Mouse (Mus musculus): ENCODE measurements around the gene Ccn1.
A peak's percentile ranks its signal among the peaks of the same experiment; 100 is the strongest.

Gene Ccn1

DNA sequence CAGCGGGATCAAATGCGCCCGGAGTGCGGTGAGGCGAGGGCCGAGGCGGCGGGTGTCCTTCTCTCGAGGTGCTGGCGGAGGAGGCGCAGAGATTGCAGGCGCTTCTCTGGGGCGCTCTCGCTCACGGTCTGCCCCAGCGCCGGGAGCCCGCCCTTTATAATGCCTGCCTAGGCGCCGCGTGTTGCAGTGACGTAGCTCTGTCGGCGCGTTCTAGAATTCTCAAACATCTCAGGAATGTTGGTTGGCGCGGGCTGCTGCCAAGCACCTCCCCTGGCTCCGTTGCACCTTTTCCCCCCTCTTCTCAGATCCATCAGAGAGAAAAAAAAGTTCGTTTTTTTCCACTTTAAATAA, at the start of gene Ccn1:
TSS of gene Ccn1 (minus strand) at position 130 of the 351 bp plus-strand sequence.
- DNase-seq (ENCODE audit: low spot score in 2 of 2): peak; percentile 62 to 65

DNA sequence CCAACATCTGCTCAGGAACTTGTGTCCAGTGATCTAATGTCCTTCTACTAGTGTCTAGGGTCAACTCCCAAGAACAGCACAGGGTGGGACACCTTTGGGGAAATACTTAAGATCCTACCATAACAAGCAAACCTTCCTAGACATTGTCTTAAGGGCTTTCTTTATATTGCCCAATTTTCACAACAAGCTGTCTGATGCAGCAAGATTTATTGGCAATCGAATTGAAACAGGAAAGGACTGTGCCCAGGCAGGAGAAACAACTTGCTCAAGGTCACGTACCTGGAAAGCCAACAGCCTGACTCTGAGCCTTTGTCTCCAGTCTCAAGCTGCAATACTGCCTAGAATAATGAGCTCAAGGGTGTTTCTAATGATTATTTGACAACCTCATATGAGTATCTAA, 43.6 kb upstream of the Ccn1 start:
- no peak for DNase-seq (ENCODE audit: low spot score in 2 of 2)

DNA sequence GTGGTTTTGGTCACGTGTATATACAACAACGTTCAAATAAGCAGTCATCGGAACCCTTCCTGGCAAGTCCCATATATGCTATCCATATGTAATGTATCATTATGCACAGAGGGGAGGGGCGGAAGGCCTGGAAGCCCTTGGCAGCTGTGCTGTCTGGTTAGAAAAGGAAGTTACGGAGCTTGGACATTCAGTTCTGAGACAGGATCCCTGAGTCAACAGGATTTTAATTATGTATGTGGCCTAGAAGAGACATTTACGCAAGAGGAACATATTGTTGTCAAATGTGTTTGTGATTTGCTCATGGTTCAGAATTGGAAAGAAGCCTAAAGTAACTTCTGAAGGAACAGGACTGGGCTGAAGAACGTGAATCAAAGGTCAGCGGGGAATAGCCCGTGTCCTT, 42.3 kb upstream of the Ccn1 start:
- DNase-seq (ENCODE audit: low spot score in 2 of 2): no peak

DNA sequence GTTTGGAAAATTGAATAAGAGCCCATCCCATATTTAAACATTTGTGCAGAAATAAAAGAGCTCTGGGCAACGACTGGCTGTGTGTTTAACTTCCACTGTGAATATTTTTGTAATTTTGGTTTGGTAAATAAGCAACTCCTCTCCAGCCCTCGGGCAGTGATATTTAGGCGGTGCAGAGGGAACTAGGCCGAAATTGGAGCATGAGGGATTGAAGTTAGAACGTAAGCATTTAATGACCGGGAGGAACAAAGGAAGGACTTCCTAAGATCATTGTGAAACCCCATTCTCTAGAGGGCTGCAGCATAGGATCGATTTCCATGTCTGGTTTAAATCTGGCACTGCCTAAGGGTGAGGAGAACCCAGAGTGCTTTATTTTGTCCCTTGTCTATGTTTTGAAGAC, 41.6 kb upstream of the Ccn1 start:
- no peak for DNase-seq (ENCODE audit: low spot score in 2 of 2)

DNA sequence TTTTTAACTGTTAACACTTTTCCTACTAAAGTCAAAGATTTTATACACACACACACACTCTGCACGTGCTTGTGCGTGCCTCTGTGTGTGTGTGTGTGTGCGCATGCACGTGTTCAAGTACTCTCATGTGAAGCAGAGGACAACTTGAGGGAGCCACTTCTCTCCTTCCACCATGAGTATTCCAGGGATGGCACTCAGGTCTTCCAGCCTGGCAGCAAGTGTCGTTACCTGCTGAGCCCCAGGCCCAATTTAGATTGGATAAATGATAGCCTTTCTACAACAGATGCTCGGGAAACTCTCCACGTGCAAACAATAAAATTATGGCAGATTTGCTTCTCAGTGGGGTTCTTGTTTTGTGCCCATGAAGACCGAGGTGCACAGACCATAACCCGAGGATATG, 39.5 kb upstream of the Ccn1 start:
- DNase-seq (ENCODE audit: low spot score in 2 of 2): no peak

DNA sequence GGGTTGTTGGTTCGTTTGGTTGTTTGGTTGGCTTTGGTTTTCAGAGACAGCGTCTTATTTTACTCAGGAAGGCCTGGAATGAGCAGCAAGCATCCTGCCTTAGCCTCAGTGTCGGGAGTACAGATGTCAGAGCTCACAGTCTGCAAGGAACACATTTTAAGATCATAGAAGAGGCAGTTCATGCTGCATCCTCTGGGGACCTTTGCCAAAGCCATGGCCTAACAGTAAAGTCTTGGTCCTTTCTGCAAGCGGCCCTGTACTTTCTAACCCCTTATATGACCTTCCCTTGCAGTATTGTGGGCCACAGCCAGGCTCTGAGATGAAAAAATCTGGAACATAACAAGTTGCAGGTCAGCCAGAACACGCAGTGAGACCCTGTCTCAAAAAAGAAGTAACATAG, 38.1 kb upstream of the Ccn1 start:
- no peak for DNase-seq (ENCODE audit: low spot score in 2 of 2)

DNA sequence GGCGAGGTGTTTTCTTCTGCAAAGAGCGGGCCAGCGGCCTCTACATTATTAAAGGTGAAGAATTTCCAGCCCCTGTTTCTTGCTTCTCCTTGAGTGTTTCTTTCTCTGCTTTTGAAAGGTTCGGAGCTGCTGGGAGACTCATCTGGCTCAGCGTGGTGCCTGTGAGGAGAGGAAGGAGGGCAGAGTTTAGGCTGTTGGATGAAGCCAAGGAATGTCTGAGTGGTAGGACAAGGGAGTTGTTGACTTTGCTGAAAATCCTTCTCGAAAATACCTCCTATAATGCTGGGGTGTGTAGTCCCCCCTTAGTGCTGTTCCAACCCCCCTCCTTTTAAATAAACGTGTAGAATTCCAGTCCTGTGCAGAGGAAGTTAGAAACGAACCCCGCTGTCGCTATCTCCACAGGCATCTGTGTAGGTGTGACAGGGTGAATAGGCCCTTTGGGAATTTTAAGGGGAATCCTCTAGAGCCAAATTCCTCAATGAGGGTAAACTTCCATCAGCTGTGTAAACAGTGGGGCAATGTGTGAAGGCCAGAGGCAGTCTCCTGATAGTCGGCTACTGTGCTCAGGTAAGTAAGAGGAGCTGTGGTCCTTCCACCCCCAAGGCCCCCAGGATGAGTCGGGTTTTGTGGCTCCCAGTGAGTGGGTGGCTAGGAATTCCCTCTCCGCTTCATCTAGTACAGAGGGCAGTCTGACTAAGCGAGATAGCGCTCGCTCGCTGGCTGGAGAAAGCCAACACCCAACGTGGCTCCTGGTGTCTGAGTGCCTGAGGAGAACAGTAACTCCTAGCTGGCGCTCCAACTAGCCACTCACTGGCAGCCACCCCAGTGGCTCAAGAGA, 35.0 kb upstream of the Ccn1 start:
- no peak for DNase-seq (ENCODE audit: low spot score in 2 of 2)

DNA sequence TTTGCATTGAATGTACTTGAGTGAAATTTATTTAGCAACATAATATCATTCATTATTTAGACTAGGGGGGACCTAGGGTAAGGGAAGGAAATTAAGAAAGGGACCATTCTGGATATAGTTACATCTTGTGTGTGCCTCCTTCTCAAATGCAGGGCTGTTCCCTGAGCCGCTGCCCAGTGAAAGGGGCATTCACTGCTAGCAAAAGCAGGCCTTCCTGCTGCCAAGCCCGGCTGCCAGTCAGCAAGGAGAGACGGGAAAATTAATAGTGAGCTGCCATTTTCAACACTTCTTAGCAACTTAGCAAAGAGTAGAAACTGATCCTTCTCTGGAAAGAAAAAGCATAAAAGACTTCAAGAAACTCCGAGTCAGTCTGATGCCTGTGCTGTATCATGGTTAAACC, 34.4 kb upstream of the Ccn1 start:
- no peak for DNase-seq (ENCODE audit: low spot score in 2 of 2)

DNA sequence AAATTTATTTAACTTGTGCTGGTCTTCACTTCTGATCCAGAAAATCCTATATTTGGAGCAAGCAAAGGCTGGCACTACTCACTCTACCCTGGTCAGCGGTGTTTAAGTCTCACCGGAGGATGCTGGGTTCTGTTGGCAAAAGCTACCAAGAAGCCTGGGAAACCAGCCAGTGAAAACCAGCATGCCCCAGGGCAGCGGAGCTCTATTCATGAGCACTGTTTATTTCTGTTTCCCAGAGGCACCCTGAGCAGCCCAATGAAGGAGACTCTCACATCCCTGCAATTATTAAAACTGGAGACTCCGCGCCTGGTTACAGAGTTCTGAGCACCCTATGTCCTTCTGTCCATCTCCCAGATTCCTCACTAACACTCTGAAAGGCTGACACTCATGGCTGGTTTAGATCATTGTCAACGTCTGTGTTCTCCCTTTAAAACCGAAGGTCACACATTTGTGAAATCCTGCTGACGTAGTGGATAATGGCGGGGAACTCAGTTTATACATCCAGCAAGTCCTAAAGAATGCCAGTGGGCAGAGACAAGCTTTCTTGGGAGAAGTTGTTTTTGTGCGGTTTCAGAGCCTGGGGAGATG, 31.7 kb upstream of the Ccn1 start:
- peak in 1 of 2 experiments; percentile 57 for DNase-seq (ENCODE audit: low spot score in 2 of 2)

DNA sequence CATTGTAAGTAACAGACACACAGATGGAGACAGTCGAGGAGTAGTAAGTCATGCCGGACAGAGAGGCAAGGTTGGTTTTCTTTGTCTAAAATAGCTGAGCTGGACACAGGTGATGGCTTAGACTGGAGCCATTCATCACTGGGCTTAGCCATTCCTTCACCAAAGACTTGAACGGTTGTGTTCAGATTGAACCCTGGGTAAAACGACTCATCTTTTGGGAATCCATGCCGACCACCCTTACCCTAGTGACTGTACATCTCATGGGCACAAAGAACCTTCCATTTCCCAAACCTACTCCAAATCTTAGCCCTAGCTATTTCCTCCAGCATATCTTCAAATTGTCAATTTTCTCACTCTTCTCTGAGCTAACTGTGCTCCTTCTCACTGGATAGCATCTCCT, 30.9 kb upstream of the Ccn1 start:
- DNase-seq (ENCODE audit: low spot score in 2 of 2): no peak

DNA sequence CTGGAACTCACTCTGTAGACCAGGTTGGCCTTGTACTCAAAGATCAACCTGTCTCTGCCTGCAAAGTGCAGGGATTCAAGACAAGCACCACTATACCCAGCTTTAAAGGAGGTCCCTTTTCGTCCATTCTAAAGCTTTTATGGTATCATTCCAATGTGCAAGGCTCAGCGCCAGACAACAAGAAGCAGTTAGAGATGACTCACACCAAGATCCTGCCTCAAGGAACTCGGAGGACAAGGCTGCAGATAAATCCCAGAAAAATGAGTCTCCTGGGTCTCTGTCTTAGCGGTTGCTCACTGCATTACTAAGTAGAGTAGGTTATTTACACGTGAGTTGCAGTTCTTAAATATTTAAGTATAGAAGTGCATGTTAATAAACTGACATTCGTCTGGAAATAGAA, 26.4 kb upstream of the Ccn1 start:
- peak in 1 of 2 experiments; percentile 10 for DNase-seq (ENCODE audit: low spot score in 2 of 2)

DNA sequence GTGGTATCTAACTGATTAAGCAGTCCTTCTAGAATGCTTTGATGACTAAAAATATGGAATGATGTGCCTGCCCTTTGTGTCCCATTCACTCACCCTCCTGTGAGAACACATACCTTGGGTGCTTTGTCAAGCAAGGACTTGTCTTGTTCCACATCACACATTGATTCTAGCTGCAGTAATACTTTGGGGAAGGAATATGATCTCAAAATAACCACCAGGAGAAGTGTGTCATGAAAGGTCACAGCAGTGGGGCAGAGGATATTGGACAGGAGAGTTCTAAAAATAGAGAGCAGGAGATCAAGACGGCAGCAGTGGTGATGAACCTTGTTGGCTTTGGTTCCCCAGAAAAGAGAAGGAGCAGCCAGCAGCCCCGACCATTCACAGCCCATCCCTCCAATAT, 25.0 kb upstream of the Ccn1 start:
- DNase-seq (ENCODE audit: low spot score in 2 of 2): no peak

DNA sequence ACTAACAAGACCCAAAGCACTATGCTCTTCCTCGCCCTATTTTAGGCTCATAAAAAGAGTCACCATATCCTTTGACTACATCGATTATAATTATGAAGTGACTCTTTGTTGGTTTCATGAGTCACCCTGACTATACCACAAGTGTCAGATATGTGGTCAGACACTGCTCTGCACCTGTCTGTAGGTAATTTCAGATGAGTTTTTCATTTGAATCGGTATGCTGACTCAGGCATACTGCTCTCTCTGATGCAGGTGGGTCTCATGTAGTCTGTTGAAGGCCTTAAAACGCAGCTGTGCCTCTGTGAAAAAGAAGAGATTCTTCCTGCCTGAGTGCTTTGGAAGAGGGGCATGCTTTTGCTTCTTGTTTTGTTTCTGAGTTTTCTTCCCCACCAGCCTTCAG, 16.6 kb upstream of the Ccn1 start:
- DNase-seq (ENCODE audit: low spot score in 2 of 2): no peak

DNA sequence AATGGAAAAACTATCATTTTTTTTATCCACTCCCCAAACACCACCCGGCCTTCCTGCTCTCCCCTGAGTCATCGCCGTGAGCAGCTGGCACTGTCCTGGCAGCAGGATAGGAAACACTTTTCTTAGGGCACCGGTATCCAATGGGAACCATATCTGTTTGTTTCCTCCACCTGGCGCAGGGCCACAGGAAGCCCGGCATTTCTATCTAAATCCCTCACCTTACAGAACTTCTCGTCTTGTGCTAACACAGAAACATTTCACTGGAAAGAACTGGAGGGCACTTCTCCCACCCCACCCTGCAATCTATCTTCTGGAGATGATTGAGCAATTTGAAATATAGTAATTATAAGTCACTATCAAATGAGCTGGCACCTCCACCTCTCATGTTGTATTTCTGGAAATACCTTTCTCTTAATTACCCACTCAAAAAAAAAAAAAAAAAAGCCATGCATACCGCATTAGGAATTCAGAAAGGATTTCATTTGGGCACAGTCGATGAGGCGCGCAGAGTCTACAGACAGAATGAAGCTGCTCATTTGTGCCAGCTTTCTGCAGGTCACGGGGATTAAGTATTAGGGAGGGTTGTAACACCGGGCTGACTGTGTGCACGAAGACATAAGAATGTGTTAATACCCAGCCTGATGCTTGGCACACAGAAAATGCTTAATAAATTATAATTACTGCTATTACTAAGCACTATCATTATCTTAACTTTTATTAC, 7.4 kb upstream of the Ccn1 start:
- DNase-seq (ENCODE audit: low spot score in 2 of 2): no peak

DNA sequence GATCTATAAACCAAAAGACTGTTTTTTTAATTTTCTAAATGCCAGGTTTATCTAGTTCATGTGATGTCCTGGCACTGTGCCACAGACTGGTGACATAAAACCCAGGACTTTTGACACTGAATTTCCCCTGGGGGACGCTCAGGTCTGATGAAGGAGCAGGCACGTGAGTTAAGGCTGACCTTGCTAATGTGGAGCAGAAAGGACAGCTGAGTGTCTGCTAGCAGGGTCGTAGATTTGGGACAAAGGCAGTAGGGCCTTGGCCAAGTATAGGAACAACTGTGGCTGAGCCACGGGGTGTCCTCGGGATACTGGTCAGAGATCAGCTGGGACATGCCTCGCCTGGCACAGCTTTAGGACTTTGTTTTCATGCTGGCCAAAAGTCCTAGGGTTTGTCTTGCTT, 5.2 kb upstream of the Ccn1 start:
- DNase-seq (ENCODE audit: low spot score in 2 of 2): no peak

DNA sequence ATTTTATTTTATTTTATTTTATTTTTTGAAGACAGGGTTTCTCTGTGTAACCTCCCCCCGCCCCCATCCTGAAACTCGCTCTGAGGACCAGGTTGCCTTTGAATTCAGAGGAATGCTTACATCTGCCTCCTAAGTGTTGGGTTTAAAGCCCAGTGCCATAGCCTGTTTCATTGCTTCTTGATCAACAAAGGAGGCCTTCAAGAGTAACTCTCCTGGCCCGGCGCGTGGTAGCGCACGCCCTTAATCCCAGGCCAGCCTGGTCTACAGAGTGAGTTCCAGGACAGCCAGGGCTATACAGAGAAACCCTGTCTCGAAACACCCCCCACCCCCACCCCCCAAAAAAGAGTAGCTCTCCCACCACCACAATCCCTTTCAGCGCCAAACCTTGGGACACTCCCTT, 4.2 kb upstream of the Ccn1 start:
- DNase-seq (ENCODE audit: low spot score in 2 of 2): no peak

DNA sequence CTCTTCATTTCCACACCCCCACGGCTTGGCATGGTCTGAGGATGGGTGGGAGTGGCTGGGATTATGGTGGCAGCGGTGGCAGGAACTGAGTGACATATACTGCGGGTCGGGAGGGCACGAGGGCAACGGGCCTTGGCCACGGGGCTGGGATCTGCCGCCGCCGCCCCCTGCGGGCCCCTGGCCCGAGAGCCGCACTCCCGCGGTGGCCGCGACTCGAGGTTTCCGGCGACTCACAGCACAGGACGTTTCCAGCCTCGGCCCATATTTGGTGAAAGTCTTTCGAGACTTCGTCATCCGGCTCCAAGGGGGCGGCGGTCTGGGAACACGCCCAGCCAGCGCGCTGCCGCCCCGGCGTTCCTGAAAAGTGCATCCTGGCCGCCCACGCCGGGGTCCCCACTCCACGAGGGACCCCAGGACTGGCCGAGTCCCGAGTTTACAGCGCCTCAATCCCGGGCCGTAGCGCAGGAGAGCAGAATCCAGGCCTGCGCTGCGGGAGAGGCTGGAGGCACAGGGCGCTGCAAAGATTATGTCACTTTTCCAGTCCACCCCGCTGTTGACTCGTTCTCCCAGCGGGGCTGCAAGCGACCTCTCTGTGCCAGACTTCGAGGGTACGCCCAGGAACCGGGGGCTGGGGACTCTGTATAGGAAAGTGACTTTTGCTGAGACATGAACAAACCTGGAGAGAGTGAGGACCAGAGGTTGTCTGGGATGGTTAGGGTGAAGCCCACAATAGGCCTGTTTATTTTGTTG, 3.6 kb upstream of the Ccn1 start:
- peak; percentile 45 to 53 for DNase-seq (ENCODE audit: low spot score in 2 of 2)

DNA sequence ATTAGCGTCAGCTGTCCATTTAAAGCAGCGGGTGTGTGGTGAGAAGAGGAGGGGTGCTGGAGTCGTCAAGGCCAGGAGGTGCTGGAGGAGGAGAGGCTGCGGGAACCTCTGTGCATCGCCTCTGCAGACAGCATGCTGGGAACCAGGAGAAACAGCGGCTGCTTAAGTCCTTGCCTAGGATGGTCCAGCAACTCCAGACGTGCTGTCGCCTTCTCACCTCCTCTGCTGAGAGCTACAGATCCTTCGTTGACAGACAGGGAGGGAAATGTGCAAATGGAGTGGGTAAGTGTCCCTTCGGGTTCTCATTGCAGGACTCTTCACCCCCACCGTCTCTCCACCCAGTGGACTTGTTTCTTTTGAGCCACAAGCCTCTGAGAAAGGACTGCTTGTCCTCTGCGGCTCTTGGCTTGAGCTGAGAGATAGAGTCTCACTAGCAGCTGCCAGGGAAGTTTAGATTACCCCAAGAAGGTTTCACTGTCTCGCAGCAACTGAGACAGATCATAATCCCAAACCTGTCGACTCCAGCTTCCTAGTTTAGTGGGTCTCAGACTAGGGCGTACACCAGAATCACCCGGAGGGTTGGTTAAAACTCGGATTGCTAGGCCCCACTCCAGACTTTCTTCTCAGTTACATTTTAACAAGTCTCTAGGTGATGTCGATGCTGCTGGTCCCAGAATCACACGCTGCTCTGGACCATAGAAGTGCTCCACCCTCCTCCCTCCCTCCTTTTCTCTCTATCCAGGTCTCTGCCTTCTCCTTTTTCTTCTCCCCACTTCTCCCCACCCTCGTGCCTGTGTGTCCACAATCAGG, 2.7 kb upstream of the Ccn1 start:
- DNase-seq (ENCODE audit: low spot score in 2 of 2): peak; percentile 13 to 28

DNA sequence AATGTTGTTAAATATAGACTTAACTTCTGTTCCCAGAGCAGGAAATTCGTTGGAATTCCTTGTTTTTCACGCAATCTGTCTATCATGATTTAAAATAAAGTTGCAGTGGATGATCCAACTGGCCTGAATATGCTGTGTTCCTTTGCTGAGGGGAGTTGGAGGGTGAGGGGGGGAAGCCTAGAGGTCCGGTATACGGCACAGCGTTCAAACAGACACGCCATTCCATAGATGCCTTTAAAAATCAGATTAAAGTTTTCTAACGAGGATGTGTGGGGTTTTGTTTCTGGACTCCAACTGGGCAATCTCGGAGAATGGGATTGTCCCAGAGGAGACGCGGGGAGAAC, 2.2 kb upstream of the Ccn1 start:
- no peak for DNase-seq (ENCODE audit: low spot score in 2 of 2)

DNA sequence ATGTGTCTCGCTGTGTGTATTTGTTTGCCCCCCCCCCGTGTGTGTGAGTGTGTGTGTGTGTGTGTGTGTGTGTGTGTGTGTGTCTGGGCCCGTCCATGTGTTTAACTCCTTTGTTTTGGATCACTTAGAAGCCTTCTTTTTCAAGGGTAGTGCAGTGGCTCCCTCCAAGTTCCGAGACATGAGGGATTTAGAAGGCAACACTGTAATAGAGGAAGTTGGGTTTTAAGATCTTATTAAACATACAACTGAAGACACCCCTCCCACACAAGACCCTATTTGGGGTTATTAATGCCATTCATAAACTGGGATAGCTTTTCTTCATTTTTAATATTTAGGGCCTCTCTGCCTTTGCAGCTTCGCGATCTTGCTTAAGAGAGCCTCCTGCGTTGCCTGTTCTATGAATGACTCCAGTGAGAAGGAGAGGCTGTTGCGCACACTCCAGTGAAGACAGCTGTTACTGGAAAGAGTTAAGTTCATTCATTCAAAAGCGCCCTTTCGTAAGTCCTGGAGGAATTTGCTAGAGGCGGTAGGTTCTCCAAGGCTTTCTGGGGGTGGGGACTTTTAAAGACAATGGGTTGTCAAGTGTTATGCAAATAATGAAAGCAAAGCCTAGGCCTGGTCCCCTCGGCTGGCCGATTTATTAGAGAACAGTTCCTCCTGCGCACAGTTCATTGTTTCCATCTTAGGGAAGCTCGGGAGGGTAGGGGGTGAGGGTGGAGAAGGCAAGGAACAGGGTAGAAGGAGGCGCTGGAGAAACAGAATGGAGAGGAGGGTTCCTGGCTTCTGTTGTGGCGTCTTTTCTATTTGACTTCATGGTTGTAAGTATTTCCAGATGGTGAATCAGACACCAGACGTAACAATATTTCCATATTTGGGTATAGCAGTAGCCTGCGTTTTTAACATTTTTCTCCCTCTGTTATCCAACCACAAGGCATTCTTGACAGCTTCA, 1.5 kb upstream of the Ccn1 start:
- peak; percentile 15 to 29 for DNase-seq (ENCODE audit: low spot score in 2 of 2)

Measured in frontal cortex, postnatal 36 days (tissue).